Mouse (Mus musculus) neural tube, embryonic 14.5 days (tissue): ENCODE data around the gene Coa4. TPM values are rescaled to one million over a fixed set of nuclear protein-coding genes. Genes with fewer than 3 reads are reported as not detected.

Experiments
- ATAC-seq: fragments of 200-750 bp; cut with Nextera tagmentation; 2 replicates; pipeline ENCODE4 v1.8.0; 2017; ENCODE audit warnings: low read depth, mild to moderate bottlenecking, moderate TSS enrichment, moderate library complexity
- H3K27ac ChIP-seq: fragments of 300-500 bp; sonication (generic); 2 replicates; pipeline ENCODE4 v1.5.1; 2014; ENCODE audit warnings: low read depth, mild to moderate bottlenecking, control low read depth, low read length, moderate library complexity, mixed read lengths
- H3K27me3 ChIP-seq: fragments of 300-500 bp; sonication (generic); 2 replicates; pipeline ENCODE4 v1.6.1; 2014; ENCODE audit warnings: low read length; ENCODE audit not compliant: control insufficient read depth, insufficient read depth
- H3K36me3 ChIP-seq: fragments of 300-500 bp; sonication (generic); 2 replicates; pipeline ENCODE4 v1.6.1; 2014; ENCODE audit warnings: low read length, mixed read lengths; ENCODE audit not compliant: control insufficient read depth, insufficient read depth
- H3K4me1 ChIP-seq: fragments of 300-500 bp; sonication (generic); 2 replicates; pipeline ENCODE4 v1.6.1; 2014; ENCODE audit warnings: low read length; ENCODE audit not compliant: control insufficient read depth, insufficient read depth
- H3K4me2 ChIP-seq: fragments of 300-500 bp; sonication (generic); 2 replicates; pipeline ENCODE4 v1.6.1; 2014; ENCODE audit warnings: mild to moderate bottlenecking, low read depth, low read length, control low read depth
- H3K4me3 ChIP-seq: fragments of 300-500 bp; sonication (generic); 2 replicates; pipeline ENCODE4 v1.5.1; 2014; ENCODE audit warnings: low read depth, low read length, control low read depth, mixed read lengths
- H3K9ac ChIP-seq: fragments of 300-500 bp; sonication (generic); replicated peaks from 2 replicates; pipeline ENCODE4 v1.6.1; 2014; ENCODE audit warnings: low read depth, mild to moderate bottlenecking, control low read depth, low read length, mixed read lengths
- H3K9me3 ChIP-seq: fragments of 300-500 bp; sonication (generic); 2 replicates; pipeline ENCODE4 v1.6.1; 2016; ENCODE audit warnings: low read length; ENCODE audit not compliant: control insufficient read depth
- WGBS: fragments of 180-500 bp; shearing (Covaris S2); extraction: QIAGEN DNeasy Blood & Tissue Kit; methylation state at CpG from one replicate; pipeline ENCODE4 v1.1.7; 2014; 5-methylcytosine and 5-hydroxymethylcytosine counted together
- polyA plus RNA-seq: library from polyadenylated mRNA; unstranded; fragments of >200 nt; fragmentation: Nextera tagmentation; extraction: Ambion mirVana; gene quantifications from 2 replicates; pipeline ENCODE4 v1.2.1, GENCODE M21; 2014

The Coa4 gene
- polyA plus RNA-seq, 1 experiment from 2014 or later: 18.1 TPM

- WGBS: 77% methylated on average over 1 of the region's 1 CpGs
- H3K4me3 ChIP-seq: no peak overlapping the region
- H3K4me2 ChIP-seq: no peak overlapping the region
- H3K36me3 ChIP-seq: peaks cover 2% of the 10 kb centered on the region; the same call in 1 of the 2 replicates
- no peaks in the 10 kb centered on the region for H3K27me3 ChIP-seq
- no peak for ATAC-seq
- no peak overlapping the region for H3K9ac ChIP-seq
- H3K4me1 ChIP-seq: no peaks in the 10 kb centered on the region
- H3K9me3 ChIP-seq: no peaks in the 10 kb centered on the region
- H3K27ac ChIP-seq: no peak overlapping the region
These were observed 7.6 kb downstream of the Coa4 start for GRCm38 (mm10) chr7:100544437-100544836.

GRCm38 (mm10) chr7:100547631-100548030, 10.8 kb downstream of the Coa4 start:
- H3K4me2 ChIP-seq: no peak overlapping the region
- no peaks in the 10 kb centered on the region for H3K27me3 ChIP-seq
- no peaks in the 10 kb centered on the region for H3K4me1 ChIP-seq
- H3K9ac ChIP-seq: no peak overlapping the region
- ATAC-seq: no peak
- WGBS: 82% methylated on average over 4 of the region's 4 CpGs
- H3K36me3 ChIP-seq: no peaks in the 10 kb centered on the region
- no peaks in the 10 kb centered on the region for H3K9me3 ChIP-seq
- no peak overlapping the region for H3K4me3 ChIP-seq
- H3K27ac ChIP-seq: no peak overlapping the region

DNA sequence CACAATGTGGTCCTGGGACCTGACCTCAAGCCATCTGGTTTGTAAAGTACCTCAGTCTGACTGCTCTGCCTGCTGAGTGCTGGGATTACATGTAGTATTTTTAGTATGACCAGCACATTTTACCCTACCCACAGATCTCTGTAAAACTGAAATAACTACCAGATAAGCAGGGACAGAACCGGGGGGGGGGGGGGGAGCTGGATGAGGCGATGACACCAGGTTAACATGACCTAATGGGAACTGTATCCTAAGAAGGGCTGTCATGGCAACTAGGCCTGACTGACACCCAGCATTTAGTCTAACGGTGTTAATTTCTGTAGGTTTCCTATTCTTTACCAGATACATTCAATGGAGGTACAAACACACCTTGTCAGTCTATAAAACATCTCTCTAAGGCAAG, 12.9 kb downstream of the Coa4 start:
- no peaks in the 10 kb centered on the region for H3K27me3 ChIP-seq
- H3K4me3 ChIP-seq: no peak overlapping the region
- H3K9me3 ChIP-seq: no peaks in the 10 kb centered on the region
- H3K9ac ChIP-seq: no peak overlapping the region
- no peaks in the 10 kb centered on the region for H3K36me3 ChIP-seq
- no peaks in the 10 kb centered on the region for H3K4me1 ChIP-seq
- H3K4me2 ChIP-seq: no peak overlapping the region
- no peak for ATAC-seq
- no peak overlapping the region for H3K27ac ChIP-seq
- 93% methylated on average over 3 of the region's 3 CpGs for WGBS

GRCm38 (mm10) chr7:100550338-100551007, 13.6 kb downstream of the Coa4 start:
- peaks cover 3% of the 10 kb centered on the region; the same call in 1 of the 2 replicates for H3K4me1 ChIP-seq
- H3K36me3 ChIP-seq: no peaks in the 10 kb centered on the region
- no peak overlapping the region for H3K4me2 ChIP-seq
- no peaks in the 10 kb centered on the region for H3K9me3 ChIP-seq
- ATAC-seq: no peak
- no peak overlapping the region for H3K4me3 ChIP-seq
- H3K27me3 ChIP-seq: no peaks in the 10 kb centered on the region
- H3K27ac ChIP-seq: no peak overlapping the region
- no peak overlapping the region for H3K9ac ChIP-seq
- WGBS: 57% methylated on average over 5 of the region's 5 CpGs

DNA sequence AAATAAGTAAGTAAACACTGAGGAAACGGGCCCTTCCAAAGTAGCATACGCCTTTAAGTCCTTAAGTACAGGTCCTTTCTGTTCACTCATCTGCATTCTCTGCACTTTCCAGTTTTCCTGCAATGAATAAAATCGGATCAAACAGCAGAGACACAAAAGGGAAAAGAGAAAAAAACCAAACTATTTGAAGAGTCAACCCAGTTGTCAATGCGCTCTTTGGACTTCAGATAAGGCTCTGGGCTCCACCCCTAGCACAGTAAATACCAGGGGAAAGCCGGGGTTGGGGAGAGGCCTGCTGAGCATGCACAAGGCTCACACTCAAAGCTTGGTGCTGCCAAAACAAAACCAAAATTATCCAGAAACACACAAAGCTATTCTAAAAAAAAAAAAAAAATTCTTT, 18.1 kb downstream of the Coa4 start:
- H3K9ac ChIP-seq: no peak overlapping the region

GRCm38 (mm10) chr7:100555431-100555951, 18.6 kb downstream of the Coa4 start:
- Histone ChIP-seq H3K4me3 (no peak overlapping the region), H3K9ac (no peak overlapping the region; the same call in 1 of the 2 replicates), H3K9me3 (no peaks in the 10 kb centered on the region), H3K27me3 (no peaks in the 10 kb centered on the region), H3K27ac (peak overlapping the region; percentile 85), H3K4me2 (0 out of 2 replicates have a peak overlapping the region, but pooled peaks have one; percentile 9), H3K36me3 (no peaks in the 10 kb centered on the region), H3K4me1 (peaks cover 5% of the 10 kb centered on the region; the same call in 1 of the 2 replicates)
- 21% methylated on average over 13 of the region's 13 CpGs for WGBS
- peak; percentile 84 for ATAC-seq

More for the DNA sequence above, 18.1 kb downstream of the Coa4 start:
- ATAC-seq: no peak
- no peaks in the 10 kb centered on the region for H3K9me3 ChIP-seq
- no peak overlapping the region for H3K4me2 ChIP-seq
- H3K36me3 ChIP-seq: no peaks in the 10 kb centered on the region
- H3K4me1 ChIP-seq: peaks cover 5% of the 10 kb centered on the region; the same call in 1 of the 2 replicates
- 58% methylated on average over 5 of the region's 5 CpGs for WGBS
- H3K27ac ChIP-seq: peak overlapping the region; percentile 85
- H3K4me3 ChIP-seq: no peak overlapping the region
- no peaks in the 10 kb centered on the region for H3K27me3 ChIP-seq

DNA sequence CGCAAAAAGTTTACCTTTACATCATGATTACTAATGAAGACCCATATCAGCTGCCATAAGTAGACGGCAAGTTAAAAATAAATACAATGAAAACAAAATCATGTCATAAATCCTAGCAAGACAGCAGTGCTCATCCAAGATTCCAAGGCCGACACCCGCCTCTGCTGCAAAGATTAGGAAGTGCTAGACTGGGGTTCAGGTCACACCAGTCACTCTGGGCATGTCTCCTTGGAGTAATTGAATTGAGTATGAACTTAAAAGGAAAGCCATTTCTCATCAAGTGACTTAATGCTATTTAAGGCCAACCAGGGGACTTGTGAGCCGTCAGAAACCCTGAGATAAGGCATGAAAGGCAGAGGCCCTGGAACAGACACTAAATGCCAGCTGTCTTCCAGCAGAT, 20.4 kb downstream of the Coa4 start:
- Histone ChIP-seq H3K9me3 (no peaks in the 10 kb centered on the region), H3K4me2 (no peak overlapping the region), H3K4me1 (peaks cover 5% of the 10 kb centered on the region; the same call in 1 of the 2 replicates), H3K27ac (no peak overlapping the region), H3K36me3 (no peaks in the 10 kb centered on the region), H3K9ac (no peak overlapping the region), H3K27me3 (no peaks in the 10 kb centered on the region), H3K4me3 (no peak overlapping the region)
- WGBS: 88% methylated on average over 5 of the region's 5 CpGs
- ATAC-seq: no peak

DNA sequence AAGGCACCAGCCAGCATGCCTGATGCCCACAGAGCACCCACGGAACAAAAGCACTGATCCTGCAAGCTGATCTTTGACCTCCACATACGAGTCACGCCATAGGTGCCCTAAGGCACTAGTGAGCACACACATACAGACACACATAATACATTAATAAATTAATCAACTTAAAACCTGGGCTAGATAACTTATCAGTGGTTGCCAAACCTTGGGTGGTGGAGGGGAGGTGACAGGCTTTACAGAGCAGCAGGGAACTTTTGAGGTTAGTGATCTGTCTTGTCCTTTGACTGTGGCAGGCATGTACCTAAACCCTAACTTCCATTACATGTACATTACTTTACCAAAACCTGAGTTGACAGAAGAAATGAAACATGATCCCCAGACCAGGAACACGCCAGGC, 22.5 kb downstream of the Coa4 start:
- no peak overlapping the region for H3K4me2 ChIP-seq
- no peak overlapping the region for H3K9ac ChIP-seq
- ATAC-seq: no peak
- no peaks in the 10 kb centered on the region for H3K36me3 ChIP-seq
- H3K4me1 ChIP-seq: peaks cover 5% of the 10 kb centered on the region; the same call in 1 of the 2 replicates
- no peak overlapping the region for H3K4me3 ChIP-seq
- H3K9me3 ChIP-seq: no peaks in the 10 kb centered on the region
- 88% methylated on average over 4 of the region's 4 CpGs for WGBS
- H3K27ac ChIP-seq: no peak overlapping the region
- no peaks in the 10 kb centered on the region for H3K27me3 ChIP-seq

DNA sequence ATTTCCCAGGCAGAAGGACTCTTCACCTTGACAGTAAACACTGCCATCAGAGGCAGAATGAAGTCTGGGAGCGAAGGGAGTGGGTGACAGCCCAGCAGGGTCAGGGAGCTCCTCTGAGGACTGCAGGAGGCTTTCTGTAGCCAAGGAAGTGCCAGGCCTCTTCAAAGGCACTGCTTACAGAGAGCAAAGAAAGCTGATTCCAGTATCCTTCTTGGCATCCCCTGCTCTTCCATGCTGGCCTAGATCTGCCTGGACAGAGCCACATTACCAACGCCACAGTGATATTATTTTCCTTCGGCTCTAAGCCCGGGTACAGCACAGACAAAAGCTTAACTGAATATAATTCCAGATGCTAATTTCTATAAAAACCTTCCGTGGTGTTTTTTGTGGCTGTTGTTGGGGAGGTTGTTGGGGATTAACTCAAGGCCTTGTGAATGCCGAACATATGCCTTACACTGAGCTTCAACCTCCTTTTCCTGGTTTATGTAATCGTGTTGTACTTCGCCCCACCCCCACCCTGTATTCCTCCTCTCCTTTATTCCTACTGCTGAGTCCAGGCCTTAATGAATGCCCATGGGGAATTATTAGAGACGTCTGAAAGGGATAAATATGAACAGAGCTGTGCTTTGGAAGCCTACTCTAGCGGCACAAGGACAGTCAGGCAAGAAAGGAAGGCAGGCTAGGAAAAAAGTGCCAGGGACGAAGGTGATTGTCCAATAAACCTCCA, 25.2 kb downstream of the Coa4 start:
- H3K4me2 ChIP-seq: no peak overlapping the region
- H3K9ac ChIP-seq: no peak overlapping the region
- H3K27me3 ChIP-seq: no peaks in the 10 kb centered on the region
- H3K4me3 ChIP-seq: no peak overlapping the region
- no peaks in the 10 kb centered on the region for H3K9me3 ChIP-seq
- H3K36me3 ChIP-seq: no peaks in the 10 kb centered on the region
- no peak for ATAC-seq
- no peaks in the 10 kb centered on the region for H3K4me1 ChIP-seq
- WGBS: 72% methylated on average over 11 of the region's 11 CpGs
- no peak overlapping the region for H3K27ac ChIP-seq
